Mouse (Mus musculus): ENCODE results near the gene Msi2. TPM values are rescaled to one million over a fixed set of nuclear protein-coding genes. Genes with fewer than 3 reads are reported as not detected.

The Msi2 gene
- polyA plus RNA-seq, 1 experiment from 2014 or later: 15.1 TPM

GRCm38 (mm10) chr11:88295298-88295697, 423.0 kb downstream of the Msi2 start:
- Histone ChIP-seq H3K9me3 (ENCODE audit: control insufficient read depth, low read length) (no peaks in the 10 kb centered on the region), H3K9ac (ENCODE audit: low read length) (no peak overlapping the region), H3K27me3 (ENCODE audit: control insufficient read depth, insufficient read depth, low read depth, low read length) (peaks cover 14% of the 10 kb centered on the region), H3K4me3 (ENCODE audit: low read length) (no peak overlapping the region), H3K4me2 (ENCODE audit: low read depth, low read length) (no peak overlapping the region), H3K36me3 (ENCODE audit: control insufficient read depth, insufficient read depth, low read length) (no peaks in the 10 kb centered on the region), H3K27ac (ENCODE audit: low read length) (no peak overlapping the region), H3K4me1 (replicated peaks; ENCODE audit: control insufficient read depth, insufficient read depth, low read length) (0 out of 2 replicates have a peak, but pooled peaks cover 3% of the 10 kb centered on the region)
- WGBS: 40% methylated on average over 5 of the region's 5 CpGs
- ATAC-seq (ENCODE audit: low read depth): no peak

GRCm38 (mm10) chr11:88294394-88294710, 424.0 kb downstream of the Msi2 start:
- Histone ChIP-seq H3K27me3 (ENCODE audit: control insufficient read depth, insufficient read depth, low read depth, low read length) (peaks cover 14% of the 10 kb centered on the region), H3K4me3 (ENCODE audit: low read length) (no peak overlapping the region), H3K9ac (ENCODE audit: low read length) (0 out of 2 replicates have a peak overlapping the region, but pooled peaks have one; percentile 26), H3K27ac (ENCODE audit: low read length) (no peak overlapping the region), H3K36me3 (ENCODE audit: control insufficient read depth, insufficient read depth, low read length) (no peaks in the 10 kb centered on the region), H3K4me2 (ENCODE audit: low read depth, low read length) (peak overlapping the region; percentile 45), H3K9me3 (ENCODE audit: control insufficient read depth, low read length) (no peaks in the 10 kb centered on the region), H3K4me1 (replicated peaks; ENCODE audit: control insufficient read depth, insufficient read depth, low read length) (0 out of 2 replicates have a peak, but pooled peaks cover 3% of the 10 kb centered on the region)
- WGBS: 25% methylated on average over 17 of the region's 17 CpGs
- no peak for ATAC-seq (ENCODE audit: low read depth)

GRCm38 (mm10) chr11:88293631-88294393, 424.5 kb downstream of the Msi2 start, which contains the start of gene Ccdc182:
Gene Ccdc182, plus strand, starts transcription at chr11:88294058.
- Histone ChIP-seq H3K4me2 (ENCODE audit: low read depth, low read length) (peak within 1 kb of the TSS; percentile 45), H3K36me3 (ENCODE audit: control insufficient read depth, insufficient read depth, low read length) (no peaks in the 10 kb centered on the region), H3K4me3 (ENCODE audit: low read length) (no peak within 1 kb of the TSS), H3K27me3 (ENCODE audit: control insufficient read depth, insufficient read depth, low read depth, low read length) (peaks cover 14% of the 10 kb centered on the region), H3K27ac (ENCODE audit: low read length) (no peak within 1 kb of the TSS), H3K9me3 (ENCODE audit: control insufficient read depth, low read length) (no peaks in the 10 kb centered on the region), H3K9ac (ENCODE audit: low read length) (0 out of 2 replicates have a peak within 1 kb of the TSS, but pooled peaks have one; percentile 26), H3K4me1 (replicated peaks; ENCODE audit: control insufficient read depth, insufficient read depth, low read length) (0 out of 2 replicates have a peak, but pooled peaks cover 3% of the 10 kb centered on the region)
- WGBS: 39% methylated on average over 20 of the region's 20 CpGs
- ATAC-seq (ENCODE audit: low read depth): no peak

GRCm38 (mm10) chr11:88291688-88292087, 426.6 kb downstream of the Msi2 start:
- WGBS: 32% methylated on average over 4 of the region's 4 CpGs
- Histone ChIP-seq H3K4me1 (replicated peaks; ENCODE audit: control insufficient read depth, insufficient read depth, low read length) (0 out of 2 replicates have a peak, but pooled peaks cover 3% of the 10 kb centered on the region), H3K36me3 (ENCODE audit: control insufficient read depth, insufficient read depth, low read length) (no peaks in the 10 kb centered on the region), H3K4me2 (ENCODE audit: low read depth, low read length) (no peak overlapping the region), H3K4me3 (ENCODE audit: low read length) (no peak overlapping the region), H3K27ac (ENCODE audit: low read length) (no peak overlapping the region), H3K9me3 (ENCODE audit: control insufficient read depth, low read length) (no peaks in the 10 kb centered on the region), H3K9ac (ENCODE audit: low read length) (no peak overlapping the region), H3K27me3 (ENCODE audit: control insufficient read depth, insufficient read depth, low read depth, low read length) (peaks cover 14% of the 10 kb centered on the region)
- ATAC-seq (ENCODE audit: low read depth): no peak

- Histone ChIP-seq H3K27me3 (ENCODE audit: control insufficient read depth, insufficient read depth, low read depth, low read length) (peaks cover 14% of the 10 kb centered on the region), H3K9ac (ENCODE audit: low read length) (no peak overlapping the region), H3K27ac (ENCODE audit: low read length) (no peak overlapping the region), H3K4me1 (replicated peaks; ENCODE audit: control insufficient read depth, insufficient read depth, low read length) (0 out of 2 replicates have a peak, but pooled peaks cover 3% of the 10 kb centered on the region), H3K4me3 (ENCODE audit: low read length) (no peak overlapping the region), H3K9me3 (ENCODE audit: control insufficient read depth, low read length) (no peaks in the 10 kb centered on the region), H3K36me3 (ENCODE audit: control insufficient read depth, insufficient read depth, low read length) (no peaks in the 10 kb centered on the region), H3K4me2 (ENCODE audit: low read depth, low read length) (no peak overlapping the region)
- WGBS: 66% methylated on average over 4 of the region's 4 CpGs
- ATAC-seq (ENCODE audit: low read depth): no peak
These were observed 427.1 kb downstream of the Msi2 start for GRCm38 (mm10) chr11:88291245-88291644.

Small RNAs within 50 kb of the gene (microRNA-seq; reads per million reads assigned to microRNA genes)
- gene Mir378b: 2.0 reads per million, percentile 3 among the genes with 10 or more reads in this experiment

Other genes starting within 250 kb of the Msi2 start
- 19.0 and 19.3 TPM in 2 replicates for gene Akap1, start 146.1 kb upstream of the Msi2 start, polyA plus RNA-seq (2015; fragmentation: Nextera tagmentation; extraction: Ambion mirVana)
- gene Scpep1, start 237.0 kb upstream of the Msi2 start, polyA plus RNA-seq (2015; fragmentation: Nextera tagmentation; extraction: Ambion mirVana): 89.8 and 90.8 TPM in 2 replicates
- gene Elobl, start 248.4 kb upstream of the Msi2 start, polyA plus RNA-seq (2015; fragmentation: Nextera tagmentation; extraction: Ambion mirVana): not detected in 2 replicates